Mouse (Mus musculus) lung, postnatal 0 days (tissue): ENCODE data around the gene Ndufa3.

Source experiments
- CTCF ChIP-seq: IDR thresholded peaks from 2 replicates; pipeline ENCODE4 v1.5.1; 2016; ENCODE audit warnings: antibody characterized with exemption, mild to moderate bottlenecking
- EP300 ChIP-seq: IDR thresholded peaks from 2 replicates; pipeline ENCODE4 v1.6.1; 2016; ENCODE audit warnings: antibody characterized with exemption, mild to moderate bottlenecking, control low read depth

DNA sequence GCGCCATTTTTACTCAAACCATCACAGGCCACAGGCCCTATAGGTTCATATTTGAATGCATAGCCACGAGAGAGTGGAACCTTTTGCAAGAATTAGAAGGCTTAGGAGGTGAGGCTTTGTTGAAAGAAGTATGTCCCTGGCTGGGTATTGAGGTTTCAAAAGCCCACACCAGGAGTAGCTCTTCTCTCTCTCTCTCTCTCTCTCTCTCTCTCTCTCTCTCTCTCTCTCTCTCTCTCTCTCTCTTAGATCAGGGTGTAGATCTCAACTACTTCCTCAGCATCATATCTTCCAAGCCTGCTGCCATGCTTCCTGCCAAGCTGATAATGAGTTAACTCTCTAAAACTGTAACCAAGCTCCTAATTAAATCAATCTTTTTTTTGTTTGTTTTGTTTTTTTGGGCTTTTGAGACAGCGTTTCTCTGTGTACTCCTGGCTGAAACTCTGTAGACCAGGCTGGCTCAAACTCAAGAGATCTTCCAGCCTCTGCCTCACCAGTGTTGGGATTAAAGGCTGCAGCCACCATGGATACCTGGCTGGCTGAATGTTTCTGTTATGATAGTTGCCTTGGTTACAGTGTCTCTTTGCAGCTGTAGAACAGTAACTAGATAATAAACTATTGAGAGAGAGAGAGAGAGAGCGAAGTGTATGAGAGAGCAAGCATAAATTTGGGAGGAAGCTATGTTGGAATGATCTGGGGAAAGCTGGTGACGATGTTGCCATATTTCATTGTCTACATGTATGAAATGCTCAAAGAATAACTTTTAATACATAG lies 40.6 kb upstream of the Ndufa3 start:
- TF ChIP-seq EP300 (no peak), CTCF (no peak)
